Mouse (Mus musculus) ES-E14 (cell line): ENCODE results near the gene Fhl2.

Experiments
- CHD2 ChIP-seq: IDR thresholded peaks from 2 replicates; pipeline ENCODE4 v1.6.1; 2014; ENCODE audit warnings: mild to moderate bottlenecking, low read depth, low read length, inconsistent platforms
- HCFC1 ChIP-seq: IDR thresholded peaks from 2 replicates; pipeline ENCODE4 v1.6.1; 2012; ENCODE audit warnings: low read length, inconsistent platforms, borderline replicate concordance; ENCODE audit not compliant: insufficient read depth
- MAFK ChIP-seq: IDR thresholded peaks from 2 replicates; pipeline ENCODE4 v1.6.1; 2014; ENCODE audit warnings: mild to moderate bottlenecking, low read depth, low read length, inconsistent platforms; ENCODE audit not compliant: insufficient read depth
- ZC3H11A ChIP-seq: IDR thresholded peaks from 2 replicates; pipeline ENCODE4 v1.6.1; 2012; ENCODE audit warnings: low read depth, mild to moderate bottlenecking, inconsistent platforms, low read length, borderline replicate concordance
- ZNF384 ChIP-seq: IDR thresholded peaks from 2 replicates; pipeline ENCODE4 v1.6.1; 2012; ENCODE audit warnings: low read depth, low read length, inconsistent platforms

GRCm38 (mm10) chr1:43117435-43117834 is 79.3 kb downstream of the Fhl2 start:
- TF ChIP-seq HCFC1 (no peak), MAFK (no peak), CHD2 (no peak), ZNF384 (no peak), ZC3H11A (no peak)
